Mouse (Mus musculus): ENCODE measurements around the gene Slc25a18. TPM values are rescaled to one million over a fixed set of nuclear protein-coding genes. Genes with fewer than 3 reads are reported as not detected.
"Not testable (repeated sequence)": the region's sequence is repeated elsewhere in the genome, so short reads cannot be mapped to it uniquely, and the experiment has no call there.

Gene Slc25a18
- polyA plus RNA-seq, 1 experiment: not detected

DNA sequence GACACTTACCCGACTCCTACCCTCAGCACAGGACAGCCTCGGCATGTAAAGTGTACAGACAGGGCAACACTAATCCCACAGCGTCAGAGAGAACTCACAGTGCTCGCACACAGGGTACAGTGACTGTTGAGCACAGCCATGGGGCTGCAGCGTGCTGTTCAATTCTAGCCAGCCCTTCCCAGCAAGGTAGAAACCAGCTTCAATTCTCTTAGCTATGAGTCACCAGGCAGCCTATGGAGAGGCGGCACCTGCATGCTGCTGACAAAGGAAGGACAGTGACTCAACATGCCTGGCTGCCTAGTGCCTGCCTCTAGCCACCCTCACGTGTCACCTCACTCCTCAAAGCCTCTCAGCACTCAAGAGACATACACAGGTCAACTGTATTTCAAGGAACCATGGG, 24.6 kb downstream of the Slc25a18 start:
- no peak overlapping the region for H3K27ac ChIP-seq (ENCODE audit: insufficient read depth, low read length)
- no peaks in the 10 kb centered on the region for H3K27me3 ChIP-seq (ENCODE audit: control insufficient read depth, insufficient read depth, low read length, poor library complexity, severe bottlenecking)
- H3K4me3 ChIP-seq (ENCODE audit: low read depth, low read length): no peak overlapping the region
- TF ChIP-seq CTCF (IDR thresholded peaks at IDR 0.05; ENCODE audit: low read depth, low read length): no peak
- no peak for TF ChIP-seq POLR2A (IDR thresholded peaks at IDR 0.05; ENCODE audit: insufficient read depth, low read length)
- TF ChIP-seq EP300 (IDR thresholded peaks at IDR 0.05; ENCODE audit: insufficient read depth, low read depth, low read length): no peak
- no peak overlapping the region for H3K9ac ChIP-seq (ENCODE audit: low read depth, poor library complexity, severe bottlenecking)
- H3K9me3 ChIP-seq (replicated peaks; ENCODE audit: control insufficient read depth, insufficient read depth, low read length, poor library complexity, severe bottlenecking): no peaks in the 10 kb centered on the region
- peaks cover 37% of the 10 kb centered on the region for H3K36me3 ChIP-seq (ENCODE audit: control insufficient read depth, insufficient read depth, low read length, poor library complexity, severe bottlenecking)
- no peaks in the 10 kb centered on the region for H3K4me1 ChIP-seq (ENCODE audit: control insufficient read depth, insufficient read depth, low read length)

DNA sequence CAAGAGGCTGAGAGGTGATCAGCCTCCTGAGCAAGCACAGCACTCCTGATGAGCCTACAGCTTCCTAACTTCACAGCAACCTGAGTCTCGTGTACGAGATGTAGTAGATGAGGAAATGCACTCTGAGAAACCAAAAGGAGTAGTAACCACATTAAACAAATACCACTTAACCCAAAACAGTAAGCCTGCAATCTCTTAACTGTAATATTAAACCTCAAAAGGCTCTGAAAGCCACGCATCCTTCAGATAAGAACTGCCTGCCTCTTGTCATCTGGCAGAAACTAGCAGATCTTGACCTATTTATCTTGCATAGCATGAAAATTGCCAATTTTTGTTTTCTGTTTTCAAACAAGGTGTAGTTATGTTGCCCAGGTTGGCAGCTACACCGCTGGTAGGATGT, 25.5 kb downstream of the Slc25a18 start:
- TF ChIP-seq EP300 (IDR thresholded peaks at IDR 0.05; ENCODE audit: insufficient read depth, low read depth, low read length) (no peak), CTCF (IDR thresholded peaks at IDR 0.05; ENCODE audit: low read depth, low read length) (no peak), POLR2A (IDR thresholded peaks at IDR 0.05; ENCODE audit: insufficient read depth, low read length) (no peak)
- H3K4me1 ChIP-seq (ENCODE audit: control insufficient read depth, insufficient read depth, low read length): no peaks in the 10 kb centered on the region
- no peak overlapping the region for H3K27ac ChIP-seq (ENCODE audit: insufficient read depth, low read length)
- H3K9me3 ChIP-seq (replicated peaks; ENCODE audit: control insufficient read depth, insufficient read depth, low read length, poor library complexity, severe bottlenecking): no peaks in the 10 kb centered on the region
- no peak overlapping the region for H3K9ac ChIP-seq (ENCODE audit: low read depth, poor library complexity, severe bottlenecking)
- peaks cover 45% of the 10 kb centered on the region for H3K36me3 ChIP-seq (ENCODE audit: control insufficient read depth, insufficient read depth, low read length, poor library complexity, severe bottlenecking)
- no peak overlapping the region for H3K4me3 ChIP-seq (ENCODE audit: low read depth, low read length)
- no peaks in the 10 kb centered on the region for H3K27me3 ChIP-seq (ENCODE audit: control insufficient read depth, insufficient read depth, low read length, poor library complexity, severe bottlenecking)

DNA sequence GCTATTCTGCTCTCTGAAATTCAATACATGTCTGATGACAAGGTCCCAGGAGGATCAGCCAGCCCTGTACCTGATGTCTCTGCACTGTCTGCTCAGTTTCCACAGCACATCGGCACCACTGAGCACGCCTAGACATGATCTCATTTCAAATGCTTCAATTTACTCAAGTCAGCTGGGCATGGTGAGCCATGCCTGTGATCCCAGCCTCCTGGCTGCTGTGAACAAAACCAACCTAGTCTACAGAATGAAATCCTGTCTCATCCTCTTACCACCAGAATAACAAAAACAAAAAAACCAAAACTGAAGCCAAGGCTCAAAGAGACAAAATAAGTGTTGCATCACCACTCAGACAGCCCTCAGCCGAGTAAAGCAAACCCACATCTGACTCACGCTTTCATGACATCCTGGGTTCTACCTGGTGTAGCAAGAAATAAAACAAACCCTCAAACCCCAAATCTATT, 26.2 kb downstream of the Slc25a18 start:
- Histone ChIP-seq H3K9ac (ENCODE audit: low read depth, poor library complexity, severe bottlenecking) (no peak overlapping the region), H3K27ac (ENCODE audit: insufficient read depth, low read length) (no peak overlapping the region), H3K27me3 (ENCODE audit: control insufficient read depth, insufficient read depth, low read length, poor library complexity, severe bottlenecking) (no peaks in the 10 kb centered on the region), H3K4me3 (ENCODE audit: low read depth, low read length) (no peak overlapping the region), H3K9me3 (replicated peaks; ENCODE audit: control insufficient read depth, insufficient read depth, low read length, poor library complexity, severe bottlenecking) (no peaks in the 10 kb centered on the region), H3K4me1 (ENCODE audit: control insufficient read depth, insufficient read depth, low read length) (no peaks in the 10 kb centered on the region), H3K36me3 (ENCODE audit: control insufficient read depth, insufficient read depth, low read length, poor library complexity, severe bottlenecking) (peaks cover 48% of the 10 kb centered on the region)
- TF ChIP-seq POLR2A (IDR thresholded peaks at IDR 0.05; ENCODE audit: insufficient read depth, low read length) (no peak), EP300 (IDR thresholded peaks at IDR 0.05; ENCODE audit: insufficient read depth, low read depth, low read length) (no peak), CTCF (IDR thresholded peaks at IDR 0.05; ENCODE audit: low read depth, low read length) (no peak)

DNA sequence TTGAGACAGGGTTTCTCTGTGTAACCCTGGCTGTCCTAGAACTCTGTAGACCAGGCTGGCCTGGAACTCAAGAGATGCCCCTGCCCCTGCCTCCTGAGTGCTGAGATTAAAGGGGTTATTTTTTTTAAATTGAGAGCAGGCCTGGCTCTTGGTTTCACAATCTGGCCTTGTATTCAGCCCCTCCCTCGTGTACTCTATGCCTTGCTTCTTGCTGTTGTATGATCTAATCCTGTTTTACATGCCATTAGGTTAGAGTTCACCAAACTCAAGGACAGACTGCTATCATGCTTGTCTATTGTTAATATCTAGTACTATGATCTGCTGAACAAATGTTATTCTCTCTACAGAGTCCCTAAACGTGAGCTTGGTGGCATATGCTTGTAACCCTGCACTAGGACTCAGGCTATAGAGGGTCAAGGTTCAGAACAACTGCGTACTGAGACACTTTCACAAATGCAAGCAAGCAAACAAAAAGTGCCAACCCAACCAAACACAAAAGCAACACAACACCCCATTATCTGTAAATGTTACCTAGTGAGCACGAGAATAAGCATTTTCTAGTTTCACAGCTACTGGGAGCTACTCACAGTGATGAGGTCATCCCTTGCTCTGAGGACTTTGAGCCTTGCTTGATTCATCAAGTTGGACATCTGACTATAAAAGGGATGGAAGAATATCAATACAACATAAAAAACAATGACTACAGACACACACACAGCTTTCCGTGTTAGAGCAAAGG, 33.8 kb downstream of the Slc25a18 start:
- no peak overlapping the region for H3K4me3 ChIP-seq (ENCODE audit: low read depth, low read length)
- no peak overlapping the region for H3K9ac ChIP-seq (ENCODE audit: low read depth, poor library complexity, severe bottlenecking)
- no peaks in the 10 kb centered on the region for H3K27me3 ChIP-seq (ENCODE audit: control insufficient read depth, insufficient read depth, low read length, poor library complexity, severe bottlenecking)
- peaks cover 25% of the 10 kb centered on the region for H3K9me3 ChIP-seq (replicated peaks; ENCODE audit: control insufficient read depth, insufficient read depth, low read length, poor library complexity, severe bottlenecking)
- TF ChIP-seq POLR2A (IDR thresholded peaks at IDR 0.05; ENCODE audit: insufficient read depth, low read length): no peak
- no peak for TF ChIP-seq CTCF (IDR thresholded peaks at IDR 0.05; ENCODE audit: low read depth, low read length)
- no peak for TF ChIP-seq EP300 (IDR thresholded peaks at IDR 0.05; ENCODE audit: insufficient read depth, low read depth, low read length)
- peaks cover 62% of the 10 kb centered on the region for H3K36me3 ChIP-seq (ENCODE audit: control insufficient read depth, insufficient read depth, low read length, poor library complexity, severe bottlenecking)
- no peaks in the 10 kb centered on the region for H3K4me1 ChIP-seq (ENCODE audit: control insufficient read depth, insufficient read depth, low read length)
- no peak overlapping the region for H3K27ac ChIP-seq (ENCODE audit: insufficient read depth, low read length)

DNA sequence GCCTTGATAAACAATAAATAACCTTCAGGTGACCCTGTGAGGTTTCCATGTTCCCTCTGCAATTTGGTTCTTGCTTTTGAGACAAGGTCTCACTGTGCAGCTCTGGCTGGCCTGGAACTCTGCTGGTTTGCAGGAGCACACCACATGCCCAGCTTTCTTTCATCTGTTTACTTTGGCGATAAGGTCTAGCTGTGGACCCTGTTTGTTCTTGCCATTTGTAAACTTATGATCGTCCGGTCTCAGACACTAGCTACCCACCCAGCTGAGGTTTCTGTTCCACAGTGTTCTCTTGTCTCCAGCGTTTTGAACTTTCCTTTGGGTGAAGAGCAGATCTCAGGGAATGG, 34.3 kb downstream of the Slc25a18 start:
- no peaks in the 10 kb centered on the region for H3K4me1 ChIP-seq (ENCODE audit: control insufficient read depth, insufficient read depth, low read length)
- H3K27ac ChIP-seq (ENCODE audit: insufficient read depth, low read length): no peak overlapping the region
- peaks cover 27% of the 10 kb centered on the region for H3K9me3 ChIP-seq (replicated peaks; ENCODE audit: control insufficient read depth, insufficient read depth, low read length, poor library complexity, severe bottlenecking)
- peaks cover 59% of the 10 kb centered on the region for H3K36me3 ChIP-seq (ENCODE audit: control insufficient read depth, insufficient read depth, low read length, poor library complexity, severe bottlenecking)
- H3K4me3 ChIP-seq (ENCODE audit: low read depth, low read length): no peak overlapping the region
- no peak overlapping the region for H3K9ac ChIP-seq (ENCODE audit: low read depth, poor library complexity, severe bottlenecking)
- TF ChIP-seq CTCF (IDR thresholded peaks at IDR 0.05; ENCODE audit: low read depth, low read length): no peak
- no peaks in the 10 kb centered on the region for H3K27me3 ChIP-seq (ENCODE audit: control insufficient read depth, insufficient read depth, low read length, poor library complexity, severe bottlenecking)

DNA sequence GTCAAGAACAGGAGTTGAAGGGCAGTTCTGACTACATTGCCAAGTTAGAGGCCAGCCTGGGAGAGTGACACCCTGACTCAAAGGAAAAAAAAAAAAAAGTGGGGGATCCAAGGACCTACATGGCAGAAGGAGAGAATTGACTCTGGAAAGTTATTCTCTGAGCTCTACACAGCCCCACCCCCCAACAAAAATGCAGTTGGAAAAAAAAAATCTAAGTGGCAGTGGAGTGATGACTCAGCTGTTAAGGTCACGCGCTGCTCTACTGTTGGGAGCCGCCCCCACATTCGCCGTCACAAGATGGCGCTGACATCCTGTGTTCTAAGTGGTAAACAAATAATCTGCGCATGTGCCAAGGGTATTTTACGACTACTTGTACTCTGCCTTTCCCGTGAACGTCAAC, 38.6 kb downstream of the Slc25a18 start:
- not testable (repeated sequence) for H3K27ac ChIP-seq (ENCODE audit: insufficient read depth, low read length)
- peaks cover 30% of the 10 kb centered on the region for H3K36me3 ChIP-seq (ENCODE audit: control insufficient read depth, insufficient read depth, low read length, poor library complexity, severe bottlenecking)

More for the DNA sequence above, 38.6 kb downstream of the Slc25a18 start:
- peaks cover 27% of the 10 kb centered on the region for H3K9me3 ChIP-seq (replicated peaks; ENCODE audit: control insufficient read depth, insufficient read depth, low read length, poor library complexity, severe bottlenecking)
- H3K4me3 ChIP-seq (ENCODE audit: low read depth, low read length); H3K9ac ChIP-seq (ENCODE audit: low read depth, poor library complexity, severe bottlenecking); H3K4me1 ChIP-seq (ENCODE audit: control insufficient read depth, insufficient read depth, low read length); H3K27me3 ChIP-seq (ENCODE audit: control insufficient read depth, insufficient read depth, low read length, poor library complexity, severe bottlenecking): not testable (repeated sequence)

All from ES-Bruce4 (cell line).